Mouse (Mus musculus) neural tube, embryonic 14.5 days (tissue): ENCODE results near the gene Ubqln4. TPM values are rescaled to one million over a fixed set of nuclear protein-coding genes. Genes with fewer than 3 reads are reported as not detected.

Experiments
- ATAC-seq: fragments of 200-750 bp; cut with Nextera tagmentation; 2 replicates; pipeline ENCODE4 v1.8.0; 2017; ENCODE audit warnings: low read depth, mild to moderate bottlenecking, moderate TSS enrichment, moderate library complexity
- H3K27ac ChIP-seq: fragments of 300-500 bp; sonication (generic); 2 replicates; pipeline ENCODE4 v1.5.1; 2014; ENCODE audit warnings: low read depth, mild to moderate bottlenecking, control low read depth, low read length, moderate library complexity, mixed read lengths
- H3K27me3 ChIP-seq: fragments of 300-500 bp; sonication (generic); 2 replicates; pipeline ENCODE4 v1.6.1; 2014; ENCODE audit warnings: low read length; ENCODE audit not compliant: control insufficient read depth, insufficient read depth
- H3K36me3 ChIP-seq: fragments of 300-500 bp; sonication (generic); 2 replicates; pipeline ENCODE4 v1.6.1; 2014; ENCODE audit warnings: low read length, mixed read lengths; ENCODE audit not compliant: control insufficient read depth, insufficient read depth
- H3K4me1 ChIP-seq: fragments of 300-500 bp; sonication (generic); 2 replicates; pipeline ENCODE4 v1.6.1; 2014; ENCODE audit warnings: low read length; ENCODE audit not compliant: control insufficient read depth, insufficient read depth
- H3K4me2 ChIP-seq: fragments of 300-500 bp; sonication (generic); 2 replicates; pipeline ENCODE4 v1.6.1; 2014; ENCODE audit warnings: mild to moderate bottlenecking, low read depth, low read length, control low read depth
- H3K4me3 ChIP-seq: fragments of 300-500 bp; sonication (generic); 2 replicates; pipeline ENCODE4 v1.5.1; 2014; ENCODE audit warnings: low read depth, low read length, control low read depth, mixed read lengths
- H3K9ac ChIP-seq: fragments of 300-500 bp; sonication (generic); replicated peaks from 2 replicates; pipeline ENCODE4 v1.6.1; 2014; ENCODE audit warnings: low read depth, mild to moderate bottlenecking, control low read depth, low read length, mixed read lengths
- H3K9me3 ChIP-seq: fragments of 300-500 bp; sonication (generic); 2 replicates; pipeline ENCODE4 v1.6.1; 2016; ENCODE audit warnings: low read length; ENCODE audit not compliant: control insufficient read depth
- WGBS: fragments of 180-500 bp; shearing (Covaris S2); extraction: QIAGEN DNeasy Blood & Tissue Kit; methylation state at CpG from one replicate; pipeline ENCODE4 v1.1.7; 2014; 5-methylcytosine and 5-hydroxymethylcytosine counted together
- polyA plus RNA-seq: library from polyadenylated mRNA; unstranded; fragments of >200 nt; fragmentation: Nextera tagmentation; extraction: Ambion mirVana; gene quantifications from 2 replicates; pipeline ENCODE4 v1.2.1, GENCODE M21; 2014

Gene Ubqln4
- polyA plus RNA-seq, 1 experiment from 2014 or later = 44.1 TPM

- Histone ChIP-seq H3K9me3 (no peaks in the 10 kb centered on the region), H3K4me2 (peak overlapping the region; percentile 86)
Measured at GRCm38 (mm10) chr3:88553880-88554586, 475 bp downstream of the Ubqln4 start.

GRCm38 (mm10) chr3:88555069-88555605 lies 1.6 kb downstream of the Ubqln4 start:
- no peak for ATAC-seq
- peaks cover 25% of the 10 kb centered on the region for H3K4me1 ChIP-seq
- peak overlapping the region; percentile 86; the same call in 1 of the 2 replicates for H3K4me2 ChIP-seq
- peaks cover 26% of the 10 kb centered on the region for H3K36me3 ChIP-seq
- no peak overlapping the region for H3K27ac ChIP-seq
- H3K9ac ChIP-seq = no peak overlapping the region
- H3K27me3 ChIP-seq = no peaks in the 10 kb centered on the region
- no peak overlapping the region for H3K4me3 ChIP-seq
- H3K9me3 ChIP-seq = no peaks in the 10 kb centered on the region
- WGBS = 84% methylated on average over 5 of the region's 5 CpGs

More at GRCm38 (mm10) chr3:88553880-88554586, 475 bp downstream of the Ubqln4 start:
- peaks cover 17% of the 10 kb centered on the region for H3K36me3 ChIP-seq
- H3K4me1 ChIP-seq = peaks cover 25% of the 10 kb centered on the region
- peak; percentile 35 for ATAC-seq
- 1% methylated on average over 41 of the region's 41 CpGs for WGBS
- peak overlapping the region; percentile 89 for H3K9ac ChIP-seq
- H3K27me3 ChIP-seq = no peaks in the 10 kb centered on the region
- peak overlapping the region; percentile 52 for H3K4me3 ChIP-seq
- H3K27ac ChIP-seq = peak overlapping the region; percentile 92

GRCm38 (mm10) chr3:88555731-88556130 lies 2.2 kb downstream of the Ubqln4 start:
- Histone ChIP-seq H3K4me1 (peaks cover 25% of the 10 kb centered on the region), H3K36me3 (peaks cover 28% of the 10 kb centered on the region), H3K9ac (no peak overlapping the region), H3K4me2 (no peak overlapping the region), H3K27ac (no peak overlapping the region), H3K27me3 (no peaks in the 10 kb centered on the region), H3K4me3 (no peak overlapping the region), H3K9me3 (no peaks in the 10 kb centered on the region)
- 98% methylated on average over 6 of the region's 6 CpGs for WGBS
- no peak for ATAC-seq

DNA sequence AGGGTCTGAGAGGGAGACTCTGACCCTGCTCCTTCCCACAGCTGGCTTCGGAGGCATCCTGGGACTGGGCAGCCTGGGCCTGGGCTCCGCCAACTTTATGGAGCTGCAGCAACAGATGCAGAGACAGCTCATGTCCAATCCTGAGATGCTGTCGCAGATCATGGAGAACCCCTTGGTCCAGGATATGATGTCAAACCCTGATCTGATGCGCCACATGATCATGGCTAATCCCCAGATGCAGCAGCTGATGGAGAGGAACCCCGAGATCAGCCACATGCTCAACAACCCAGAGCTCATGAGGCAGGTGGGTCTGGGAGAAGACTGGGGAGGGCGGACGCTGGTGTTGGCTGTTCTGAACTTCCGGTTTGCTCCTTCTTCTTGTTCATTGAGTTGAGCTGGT lies 3.1 kb downstream of the Ubqln4 start:
- Histone ChIP-seq H3K4me1 (peaks cover 19% of the 10 kb centered on the region), H3K4me3 (no peak overlapping the region), H3K9ac (no peak overlapping the region), H3K9me3 (no peaks in the 10 kb centered on the region), H3K36me3 (peaks cover 28% of the 10 kb centered on the region), H3K27me3 (no peaks in the 10 kb centered on the region), H3K4me2 (no peak overlapping the region), H3K27ac (no peak overlapping the region)
- no peak for ATAC-seq
- 97% methylated on average over 8 of the region's 8 CpGs for WGBS

- WGBS = 92% methylated on average over 9 of the region's 9 CpGs
- no peak for ATAC-seq
Measured at GRCm38 (mm10) chr3:88559596-88559995, 6.0 kb downstream of the Ubqln4 start.

GRCm38 (mm10) chr3:88561989-88562388 lies 8.4 kb downstream of the Ubqln4 start:
- ATAC-seq = no peak

More at GRCm38 (mm10) chr3:88559596-88559995, 6.0 kb downstream of the Ubqln4 start:
- Histone ChIP-seq H3K9me3 (no peaks in the 10 kb centered on the region), H3K27me3 (no peaks in the 10 kb centered on the region), H3K27ac (no peak overlapping the region), H3K4me1 (peaks cover 9% of the 10 kb centered on the region), H3K4me3 (no peak overlapping the region), H3K36me3 (peaks cover 48% of the 10 kb centered on the region), H3K9ac (no peak overlapping the region), H3K4me2 (no peak overlapping the region)

DNA sequence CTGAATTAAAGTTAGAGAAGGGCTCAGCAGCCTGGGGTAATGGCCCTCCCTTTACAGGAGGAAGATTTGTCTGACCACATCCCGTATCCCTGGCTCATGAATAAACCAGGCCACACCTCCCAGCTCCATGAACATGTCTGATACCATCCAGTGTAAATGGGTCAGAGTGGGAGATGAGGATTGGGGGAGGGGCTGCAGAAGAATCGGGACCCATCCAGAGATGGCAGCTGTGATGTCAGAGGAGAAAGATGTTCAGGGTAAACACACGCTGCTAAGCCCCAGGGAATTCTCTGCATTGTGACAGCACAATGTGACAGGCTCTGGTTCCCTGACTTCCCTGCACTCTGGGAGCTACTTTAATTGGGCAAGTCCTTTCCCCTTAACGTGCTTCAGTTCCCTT lies 9.9 kb downstream of the Ubqln4 start:
- no peaks in the 10 kb centered on the region for H3K27me3 ChIP-seq
- no peak overlapping the region for H3K4me3 ChIP-seq
- 54% methylated on average over 4 of the region's 4 CpGs for WGBS
- H3K9me3 ChIP-seq = no peaks in the 10 kb centered on the region
- no peak for ATAC-seq
- H3K9ac ChIP-seq = no peak overlapping the region
- H3K27ac ChIP-seq = no peak overlapping the region
- no peaks in the 10 kb centered on the region for H3K4me1 ChIP-seq
- no peak overlapping the region for H3K4me2 ChIP-seq
- H3K36me3 ChIP-seq = peaks cover 66% of the 10 kb centered on the region

More at GRCm38 (mm10) chr3:88561989-88562388, 8.4 kb downstream of the Ubqln4 start:
- no peak overlapping the region for H3K4me3 ChIP-seq
- WGBS = 64% methylated on average over 4 of the region's 4 CpGs
- no peaks in the 10 kb centered on the region for H3K27me3 ChIP-seq
- H3K4me2 ChIP-seq = no peak overlapping the region
- no peaks in the 10 kb centered on the region for H3K4me1 ChIP-seq
- no peak overlapping the region for H3K9ac ChIP-seq
- H3K36me3 ChIP-seq = peaks cover 63% of the 10 kb centered on the region
- no peaks in the 10 kb centered on the region for H3K9me3 ChIP-seq
- H3K27ac ChIP-seq = no peak overlapping the region

GRCm38 (mm10) chr3:88563966-88564365 lies 10.4 kb downstream of the Ubqln4 start:
- Histone ChIP-seq H3K36me3 (peaks cover 69% of the 10 kb centered on the region), H3K27me3 (no peaks in the 10 kb centered on the region), H3K4me2 (no peak overlapping the region), H3K4me3 (no peak overlapping the region), H3K9me3 (no peaks in the 10 kb centered on the region), H3K9ac (no peak overlapping the region), H3K4me1 (no peaks in the 10 kb centered on the region), H3K27ac (no peak overlapping the region)
- no peak for ATAC-seq
- 87% methylated on average over 7 of the region's 7 CpGs for WGBS

DNA sequence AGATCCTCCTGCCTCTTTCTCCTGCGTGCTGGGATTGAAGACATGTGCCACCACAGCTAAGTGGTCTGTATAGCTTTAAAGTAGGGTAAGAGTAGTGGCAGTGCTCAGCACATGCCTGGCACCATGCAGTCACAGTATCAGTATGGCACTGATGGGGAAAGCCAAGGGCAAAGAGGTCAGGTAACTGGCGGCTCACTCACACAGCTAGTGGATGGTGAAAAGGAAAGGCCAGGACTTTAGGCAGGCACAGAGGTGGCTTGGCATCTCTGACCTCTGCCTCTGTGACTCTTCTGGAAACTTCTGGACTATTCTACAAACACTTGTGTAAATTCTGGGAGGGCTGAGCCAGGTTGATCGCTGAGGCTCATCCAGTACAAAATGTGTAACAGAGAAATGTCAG lies 12.6 kb downstream of the Ubqln4 start:
- no peaks in the 10 kb centered on the region for H3K4me1 ChIP-seq
- no peak for ATAC-seq
- peaks cover 65% of the 10 kb centered on the region for H3K36me3 ChIP-seq
- 94% methylated on average over 3 of the region's 3 CpGs for WGBS
- no peak overlapping the region for H3K4me3 ChIP-seq
- no peak overlapping the region for H3K9ac ChIP-seq
- H3K27ac ChIP-seq = no peak overlapping the region
- H3K27me3 ChIP-seq = no peaks in the 10 kb centered on the region
- no peaks in the 10 kb centered on the region for H3K9me3 ChIP-seq
- no peak overlapping the region for H3K4me2 ChIP-seq
